Mouse (Mus musculus): ENCODE data around the gene Chkb. TPM values are rescaled to one million over a fixed set of nuclear protein-coding genes. Genes with fewer than 3 reads are reported as not detected.

Chkb gene
- total and polyA plus RNA-seq, 3 experiments = 21.1 to 31.8 (median 26.4) TPM

- no peak overlapping the region for H3K4me2 ChIP-seq (ENCODE audit: insufficient read depth, low read depth, poor library complexity, severe bottlenecking)
- H3K36me3 ChIP-seq (replicated peaks in 1 of 2; ENCODE audit: control insufficient read depth in 1 of 2, insufficient read depth in 1 of 2, low read length in 1 of 2) = no peaks in the 10 kb centered on the region
- DNase-seq (ENCODE audit: extremely low read depth) = no peak
- peaks cover 3 to 5% of the 10 kb centered on the region in 2 experiments for H3K4me1 ChIP-seq (ENCODE audit: control insufficient read depth in 1 of 2, insufficient read depth in 2 of 2)
- TF ChIP-seq CHD1 (IDR thresholded peaks at IDR 0.05; ENCODE audit: low read depth, low read length) = no peak
- no peaks in the 10 kb centered on the region for H3K79me2 ChIP-seq (replicated peaks; ENCODE audit: control insufficient read depth, extremely low read depth, insufficient read depth, poor library complexity, severe bottlenecking)
- in situ Hi-C loops (cut with MboI; ENCODE audit: low pct_ligation_motif_present, low pct_unique_long_range_greater_than_20kb, low sequenced_read_pairs) = no loop called here
- no peak overlapping the region for H3K27ac ChIP-seq (ENCODE audit: insufficient read depth, low read depth)
- H3K4me3 ChIP-seq (replicated peaks in 1 of 3; ENCODE audit: low read depth in 2 of 3, low read length in 2 of 3, poor library complexity in 1 of 3) = no peak overlapping the region
- H3K9ac ChIP-seq (ENCODE audit: insufficient read depth, low read depth) = no peak overlapping the region
- peaks cover 67% of the 10 kb centered on the region for H3K27me3 ChIP-seq (replicated peaks)
- no peaks in the 10 kb centered on the region for H3K9me3 ChIP-seq (replicated peaks; ENCODE audit: low read length)
- dilution Hi-C loops (cut with MboI; ENCODE audit: extremely low pct_ligation_motif_present, extremely low pct_unique_long_range_greater_than_20kb, low sequenced_read_pairs) = no loop called here
These were observed 31.6 kb upstream of the Chkb start for GRCm38 (mm10) chr15:89461321-89461720.

GRCm38 (mm10) chr15:89460298-89460697, 30.6 kb upstream of the Chkb start:
- no peak overlapping the region for H3K9ac ChIP-seq (ENCODE audit: insufficient read depth, low read depth)
- no peak for DNase-seq (ENCODE audit: extremely low read depth)
- H3K4me1 ChIP-seq (ENCODE audit: control insufficient read depth in 1 of 2, insufficient read depth in 2 of 2) = peaks cover 3 to 5% of the 10 kb centered on the region in 2 experiments
- H3K27me3 ChIP-seq (replicated peaks) = peaks cover 75% of the 10 kb centered on the region
- TF ChIP-seq CHD1 (IDR thresholded peaks at IDR 0.05; ENCODE audit: low read depth, low read length) = no peak
- in situ Hi-C loops (cut with MboI; ENCODE audit: low pct_ligation_motif_present, low pct_unique_long_range_greater_than_20kb, low sequenced_read_pairs) (no loop called here), dilution Hi-C loops (cut with MboI; ENCODE audit: extremely low pct_ligation_motif_present, extremely low pct_unique_long_range_greater_than_20kb, low sequenced_read_pairs) (no loop called here)
- no peaks in the 10 kb centered on the region for H3K9me3 ChIP-seq (replicated peaks; ENCODE audit: low read length)
- H3K4me3 ChIP-seq (replicated peaks in 1 of 3; ENCODE audit: low read depth in 2 of 3, low read length in 2 of 3, poor library complexity in 1 of 3) = no peak overlapping the region
- H3K36me3 ChIP-seq (replicated peaks in 1 of 2; ENCODE audit: control insufficient read depth in 1 of 2, insufficient read depth in 1 of 2, low read length in 1 of 2) = no peaks in the 10 kb centered on the region
- no peak overlapping the region for H3K4me2 ChIP-seq (ENCODE audit: insufficient read depth, low read depth, poor library complexity, severe bottlenecking)
- H3K79me2 ChIP-seq (replicated peaks; ENCODE audit: control insufficient read depth, extremely low read depth, insufficient read depth, poor library complexity, severe bottlenecking) = no peaks in the 10 kb centered on the region
- no peak overlapping the region for H3K27ac ChIP-seq (ENCODE audit: insufficient read depth, low read depth)

- H3K4me2 ChIP-seq (ENCODE audit: insufficient read depth, low read depth, poor library complexity, severe bottlenecking) = no peak overlapping the region
- peaks cover 76% of the 10 kb centered on the region for H3K27me3 ChIP-seq (replicated peaks)
- H3K4me1 ChIP-seq (ENCODE audit: control insufficient read depth in 1 of 2, insufficient read depth in 2 of 2) = peaks cover 3 to 5% of the 10 kb centered on the region in 2 experiments
- no peak overlapping the region for H3K9ac ChIP-seq (ENCODE audit: insufficient read depth, low read depth)
- H3K36me3 ChIP-seq (replicated peaks in 1 of 2; ENCODE audit: control insufficient read depth in 1 of 2, insufficient read depth in 1 of 2, low read length in 1 of 2) = no peaks in the 10 kb centered on the region
- TF ChIP-seq SIN3A (IDR thresholded peaks at IDR 0.05; ENCODE audit: low read length) (no peak), MAZ (IDR thresholded peaks at IDR 0.05; ENCODE audit: low read depth, low read length) (no peak), ETS1 (conservative IDR thresholded peaks at IDR 0.05; ENCODE audit: low read depth, low read length) (no peak), ZKSCAN1 (IDR thresholded peaks at IDR 0.05; ENCODE audit: borderline replicate concordance, low read depth, low read length) (no peak), TCF12 (IDR thresholded peaks at IDR 0.05; ENCODE audit: low read depth, low read length) (no peak), PAX5 (IDR thresholded peaks at IDR 0.05; ENCODE audit: low read length) (no peak), USF1 (IDR thresholded peaks at IDR 0.05; ENCODE audit: low read depth, low read length) (no peak), MYC (IDR thresholded peaks at IDR 0.05; ENCODE audit: low read depth, low read length) (no peak), CHD1 (IDR thresholded peaks at IDR 0.05; ENCODE audit: low read depth, low read length) (no peak), KAT2A (IDR thresholded peaks at IDR 0.05; ENCODE audit: insufficient replicate concordance, low read length) (no peak), ZC3H11A (IDR thresholded peaks at IDR 0.05; ENCODE audit: low read depth, low read length) (no peak)
- H3K79me2 ChIP-seq (replicated peaks; ENCODE audit: control insufficient read depth, extremely low read depth, insufficient read depth, poor library complexity, severe bottlenecking) = no peaks in the 10 kb centered on the region
- DNase-seq (ENCODE audit: extremely low read depth) = no peak
- no peaks in the 10 kb centered on the region for H3K9me3 ChIP-seq (replicated peaks; ENCODE audit: low read length)
- H3K4me3 ChIP-seq (replicated peaks in 1 of 3; ENCODE audit: low read depth in 2 of 3, low read length in 2 of 3, poor library complexity in 1 of 3) = no peak overlapping the region
- dilution Hi-C loops (cut with MboI; ENCODE audit: extremely low pct_ligation_motif_present, extremely low pct_unique_long_range_greater_than_20kb, low sequenced_read_pairs) (no loop called here), in situ Hi-C loops (cut with MboI; ENCODE audit: low pct_ligation_motif_present, low pct_unique_long_range_greater_than_20kb, low sequenced_read_pairs) (no loop called here)
- no peak overlapping the region for H3K27ac ChIP-seq (ENCODE audit: insufficient read depth, low read depth)
These were observed 30.1 kb upstream of the Chkb start for GRCm38 (mm10) chr15:89459821-89460220.

Data from CH12.LX (cell line).